Mouse (Mus musculus) embryonic facial prominence, embryonic 14.5 days (tissue): ENCODE data around the gene Olfr1442. TPM values are rescaled to one million over a fixed set of nuclear protein-coding genes. Genes with fewer than 3 reads are reported as not detected.
"Not testable (repeated sequence)": the region's sequence is repeated elsewhere in the genome, so short reads cannot be mapped to it uniquely, and the experiment has no call there.

Experiments
- ATAC-seq: fragments of 200-750 bp; cut with Nextera tagmentation; 2 replicates; pipeline ENCODE4 v1.8.0; 2017; ENCODE audit warnings: low read depth, moderate number of reproducible peaks, moderate TSS enrichment
- DNase-seq: peaks from one replicate; pipeline ENCODE4 v3.0.0-alpha.2; 2015; ENCODE audit warnings: low spot score
- H3K27ac ChIP-seq: fragments of 300-500 bp; sonication (generic); replicated peaks from 2 replicates; pipeline ENCODE4 v1.5.1; 2014; ENCODE audit warnings: low read depth, mild to moderate bottlenecking, low read length, moderate library complexity
- H3K27me3 ChIP-seq: fragments of 300-500 bp; sonication (generic); replicated peaks from 2 replicates; pipeline ENCODE4 v1.6.1; 2014; ENCODE audit warnings: low read length; ENCODE audit not compliant: control insufficient read depth, insufficient read depth
- H3K36me3 ChIP-seq: fragments of 300-500 bp; sonication (generic); 2 replicates; pipeline ENCODE4 v1.6.1; 2014; ENCODE audit warnings: low read length, mixed read lengths; ENCODE audit not compliant: control insufficient read depth, insufficient read depth
- H3K4me1 ChIP-seq: fragments of 300-500 bp; sonication (generic); 2 replicates; pipeline ENCODE4 v1.6.1; 2014; ENCODE audit warnings: antibody characterized with exemption, low read length; ENCODE audit not compliant: control insufficient read depth, insufficient read depth
- H3K4me2 ChIP-seq: fragments of 300-500 bp; sonication (generic); 2 replicates; pipeline ENCODE4 v1.6.1; 2014; ENCODE audit warnings: low read depth, mild to moderate bottlenecking, low read length, moderate library complexity, mixed read lengths
- H3K4me3 ChIP-seq: fragments of 300-500 bp; sonication (generic); 2 replicates; pipeline ENCODE4 v1.5.1; 2014; ENCODE audit warnings: low read depth, mild to moderate bottlenecking, low read length
- H3K9ac ChIP-seq: fragments of 300-500 bp; sonication (generic); 2 replicates; pipeline ENCODE4 v1.6.1; 2014; ENCODE audit warnings: low read depth, mild to moderate bottlenecking, low read length, moderate library complexity, mixed read lengths
- H3K9me3 ChIP-seq: fragments of 300-500 bp; sonication (generic); 2 replicates; pipeline ENCODE4 v1.6.1; 2016; ENCODE audit warnings: low read length; ENCODE audit not compliant: control insufficient read depth
- WGBS: fragments of 180-500 bp; shearing (Covaris S2); extraction: QIAGEN DNeasy Blood & Tissue Kit; methylation state at CpG from one replicate; pipeline ENCODE4 v1.1.7; 2014; 5-methylcytosine and 5-hydroxymethylcytosine counted together
- polyA plus RNA-seq: library from polyadenylated mRNA; unstranded; fragments of >200 nt; fragmentation: Nextera tagmentation; extraction: Ambion mirVana; gene quantifications from 2 replicates; pipeline ENCODE4 v1.2.1, GENCODE M21; 2014

The Olfr1442 gene
- polyA plus RNA-seq, 1 experiment from 2014 or later: not detected

GRCm38 (mm10) chr19:12720463-12720862, 50.2 kb downstream of the Olfr1442 start:
- Histone ChIP-seq H3K9me3 (no peaks in the 10 kb centered on the region), H3K4me1 (no peaks in the 10 kb centered on the region), H3K36me3 (no peaks in the 10 kb centered on the region), H3K4me3 (no peak overlapping the region), H3K4me2 (no peak overlapping the region), H3K27me3 (no peaks in the 10 kb centered on the region), H3K27ac (no peak overlapping the region), H3K9ac (no peak overlapping the region)
- 47% methylated on average over 2 of the region's 2 CpGs for WGBS
- ATAC-seq: no peak
- no peak for DNase-seq

DNA sequence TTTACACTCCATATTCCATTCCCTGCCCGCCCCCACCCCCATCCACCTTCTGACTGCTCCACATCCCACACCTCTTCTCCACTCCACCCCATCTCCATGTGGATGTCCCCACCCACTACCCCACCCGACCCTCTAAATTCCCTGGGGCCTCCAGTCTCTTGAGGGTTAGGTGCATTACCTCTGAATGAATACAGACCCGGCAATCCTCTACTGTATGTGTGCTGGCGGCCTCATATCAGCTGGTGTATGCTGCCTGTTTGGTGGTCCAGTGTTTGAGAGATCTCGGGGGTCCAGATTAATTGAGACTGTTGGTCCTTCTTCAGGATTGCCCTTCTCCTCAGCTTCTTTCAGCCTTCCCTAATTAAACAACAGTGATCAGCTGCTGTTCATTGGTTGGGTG, 50.7 kb downstream of the Olfr1442 start:
- H3K9me3 ChIP-seq, DNase-seq, H3K36me3 ChIP-seq, H3K4me2 ChIP-seq, H3K27ac ChIP-seq, H3K27me3 ChIP-seq, ATAC-seq, H3K4me3 ChIP-seq, H3K4me1 ChIP-seq, H3K9ac ChIP-seq: not testable (repeated sequence)
- 78% methylated on average over 5 of the region's 5 CpGs for WGBS

- H3K4me3 ChIP-seq, H3K9ac ChIP-seq, H3K27ac ChIP-seq, H3K36me3 ChIP-seq, H3K27me3 ChIP-seq, DNase-seq, H3K9me3 ChIP-seq, ATAC-seq, H3K4me2 ChIP-seq, H3K4me1 ChIP-seq: not testable (repeated sequence)
- 92% methylated on average over 7 of the region's 7 CpGs for WGBS
These were observed 51.4 kb downstream of the Olfr1442 start for GRCm38 (mm10) chr19:12721596-12721995.

GRCm38 (mm10) chr19:12722308-12722707, 52.1 kb downstream of the Olfr1442 start:
- H3K27ac ChIP-seq: no peak overlapping the region
- H3K9me3 ChIP-seq: no peaks in the 10 kb centered on the region
- no peaks in the 10 kb centered on the region for H3K36me3 ChIP-seq
- no peak overlapping the region for H3K4me2 ChIP-seq
- DNase-seq (no peak), ATAC-seq (no peak)
- H3K27me3 ChIP-seq: no peaks in the 10 kb centered on the region
- no peaks in the 10 kb centered on the region for H3K4me1 ChIP-seq
- no peak overlapping the region for H3K9ac ChIP-seq
- 79% methylated on average over 2 of the region's 3 CpGs for WGBS
- no peak overlapping the region for H3K4me3 ChIP-seq

GRCm38 (mm10) chr19:12725851-12726250, 55.6 kb downstream of the Olfr1442 start:
- H3K27ac ChIP-seq: no peak overlapping the region
- DNase-seq (no peak), ATAC-seq (no peak)
- H3K4me2 ChIP-seq: no peak overlapping the region
- H3K4me3 ChIP-seq: no peak overlapping the region
- H3K4me1 ChIP-seq: no peaks in the 10 kb centered on the region
- H3K36me3 ChIP-seq: no peaks in the 10 kb centered on the region
- H3K9me3 ChIP-seq: no peaks in the 10 kb centered on the region
- WGBS: 64% methylated on average over 1 of the region's 1 CpGs
- no peak overlapping the region for H3K9ac ChIP-seq
- H3K27me3 ChIP-seq: no peaks in the 10 kb centered on the region

Other genes with a start within 250 kb of the Olfr1442 start
- 0.10 TPM in 1 of 2 replicates, not detected in the other for gene Pfpl, start 242.5 kb upstream of the Olfr1442 start, polyA plus RNA-seq
- 0.93 and 1.2 TPM in 2 replicates for gene Mpeg1, start 209.7 kb upstream of the Olfr1442 start, polyA plus RNA-seq
- gene Dtx4, start 169.0 kb upstream of the Olfr1442 start, polyA plus RNA-seq: 11.9 and 14.5 TPM in 2 replicates
- 28.3 and 28.9 TPM in 2 replicates for gene Fam111a, start 124.7 kb upstream of the Olfr1442 start, polyA plus RNA-seq
- 0.07 and 0.18 TPM in 2 replicates for gene Gm4952, start 70.5 kb upstream of the Olfr1442 start, polyA plus RNA-seq
- gene Glyat, start 37.1 kb upstream of the Olfr1442 start, polyA plus RNA-seq: not detected in 2 replicates
- gene Olfr1443, start 7.7 kb downstream of the Olfr1442 start, polyA plus RNA-seq: not detected in 2 replicates
- not detected in 2 replicates for gene Keg1, start 25.3 kb downstream of the Olfr1442 start, polyA plus RNA-seq
- gene Cntf, start 95.2 kb downstream of the Olfr1442 start, polyA plus RNA-seq: 0.29 and 0.81 TPM in 2 replicates
- 8.9 and 10.1 TPM in 2 replicates for gene Zfp91, start 125.7 kb downstream of the Olfr1442 start, polyA plus RNA-seq
- gene Lpxn, start 125.8 kb downstream of the Olfr1442 start, polyA plus RNA-seq: 4.2 and 4.6 TPM in 2 replicates
- gene Gm5244, start 176.2 kb downstream of the Olfr1442 start, polyA plus RNA-seq: not detected in 2 replicates
- gene Olfr1444, start 186.8 kb downstream of the Olfr1442 start, polyA plus RNA-seq: not detected in 2 replicates
- gene Olfr1445, start 213.4 kb downstream of the Olfr1442 start, polyA plus RNA-seq: not detected in 2 replicates
- gene Olfr1446, start 223.1 kb downstream of the Olfr1442 start, polyA plus RNA-seq: not detected in 2 replicates
- gene Olfr1447, start 233.3 kb downstream of the Olfr1442 start, polyA plus RNA-seq: not detected in 2 replicates